Mouse (Mus musculus) gastrocnemius, postnatal 4 days (tissue): ENCODE results near the gene Patj. TPM values are rescaled to one million over a fixed set of nuclear protein-coding genes. Genes with fewer than 3 reads are reported as not detected.

Experiments used
- microRNA-seq: library from miRNA; unstranded; fragments of <30 nt; microRNA quantifications from one replicate; pipeline ENCODE4 v1.2.0, GENCODE M21; 2021
- total RNA-seq, 2 experiments: library from RNA; stranded (reverse); gene quantifications; 2 replicates each; pipeline ENCODE4 v1.2.3; 2021

Gene Patj
- total RNA-seq, 2 experiments from 2014 or later, result 8.4 to 10.7 TPM

Small RNAs within 50 kb of the gene (microRNA-seq; reads per million reads assigned to microRNA genes)
- gene Gm22625, result not detected
- not detected for gene Gm26154

Other genes starting within 250 kb of the Patj start
- 10 to 100 TPM; 28.6 to 30.6 TPM for gene Tm2d1, start 12.5 kb upstream of the Patj start, total RNA-seq